Mouse (Mus musculus) CH12.LX (cell line): Measurements from ENCODE around the gene Hoxd11. TPM values are rescaled to one million over a fixed set of nuclear protein-coding genes. Genes with fewer than 3 reads are reported as not detected.

Experiments
- DNase-seq: peaks from one replicate; pipeline ENCODE4 v3.0.0-alpha.2; 2013; ENCODE audit errors: extremely low read depth
- H3K27ac ChIP-seq: 2 replicates; pipeline ENCODE4 v1.5.1; 2012; ENCODE audit warnings: low read depth, mild to moderate bottlenecking, control low read depth, moderate library complexity; ENCODE audit not compliant: insufficient read depth
- H3K27me3 ChIP-seq: replicated peaks from 2 replicates; pipeline ENCODE3; 2012; ENCODE audit warnings: inconsistent platforms
- H3K36me3 ChIP-seq, 2 experiments: replicated peaks in 1 of 2; 2 replicates each; pipeline versions ENCODE3 to v1.6.1; 2012; ENCODE audit warnings: inconsistent platforms in 1 of 2, low read length in 1 of 2, mild to moderate bottlenecking in 1 of 2, mixed read lengths in 1 of 2, moderate library complexity in 1 of 2; ENCODE audit not compliant: control insufficient read depth in 1 of 2, insufficient read depth in 1 of 2
- H3K4me1 ChIP-seq, 2 experiments: 2 replicates each; pipeline ENCODE4 v1.6.1; 2012; ENCODE audit warnings: inconsistent platforms in 1 of 2, moderate library complexity in 1 of 2; ENCODE audit not compliant: insufficient read depth in 2 of 2, control insufficient read depth in 1 of 2
- H3K4me2 ChIP-seq: 2 replicates; pipeline ENCODE4 v1.6.1; 2012; ENCODE audit warnings: low read depth, mild to moderate bottlenecking, control low read depth; ENCODE audit not compliant: poor library complexity, insufficient read depth, severe bottlenecking
- H3K4me3 ChIP-seq, 3 experiments: fragments of 150-350 bp in 1 of 3; sonication (generic) in 1 of 3; replicated peaks in 1 of 3; 2 replicates each; pipeline versions ENCODE3 to v1.5.1; 2011 to 2012; ENCODE audit warnings: low read depth in 2 of 3, low read length in 2 of 3, mild to moderate bottlenecking in 2 of 3, moderate library complexity in 2 of 3, control low read depth in 1 of 3, improper control_type of control experiment in 1 of 3, inconsistent platforms in 1 of 3, mixed read lengths in 1 of 3; ENCODE audit not compliant: poor library complexity in 1 of 3
- H3K79me2 ChIP-seq: replicated peaks from 2 replicates; pipeline ENCODE4 v1.6.1; 2012; ENCODE audit warnings: mild to moderate bottlenecking, moderate library complexity; ENCODE audit not compliant: control insufficient read depth, poor library complexity, insufficient read depth, severe bottlenecking; ENCODE audit errors: extremely low read depth
- H3K9ac ChIP-seq: 2 replicates; pipeline ENCODE4 v1.6.1; 2012; ENCODE audit warnings: low read depth, mild to moderate bottlenecking, control low read depth, moderate library complexity; ENCODE audit not compliant: insufficient read depth
- H3K9me3 ChIP-seq: replicated peaks from 2 replicates; pipeline ENCODE3; 2012; ENCODE audit warnings: low read length, inconsistent platforms, mixed read lengths
- CHD1 ChIP-seq: IDR thresholded peaks from 2 replicates; pipeline ENCODE4 v1.6.1; 2012; ENCODE audit warnings: low read depth, low read length, improper control_type of control experiment, inconsistent platforms
- E2F4 ChIP-seq: IDR thresholded peaks from 2 replicates; pipeline ENCODE4 v1.6.1; 2011; ENCODE audit warnings: low read depth, low read length, improper control_type of control experiment; ENCODE audit not compliant: insufficient replicate concordance
- ELF1 ChIP-seq: IDR thresholded peaks from 2 replicates; pipeline ENCODE4 v1.6.1; 2014; ENCODE audit warnings: low read depth, mild to moderate bottlenecking, inconsistent platforms, low read length, improper control_type of control experiment
- JUND ChIP-seq: conservative IDR thresholded peaks from 2 replicates; pipeline ENCODE4 v1.6.1; 2011; ENCODE audit warnings: low read depth, low read length, improper control_type of control experiment
- MAFK ChIP-seq: IDR thresholded peaks from 2 replicates; pipeline ENCODE4 v1.6.1; 2011; ENCODE audit warnings: low read length, improper control_type of control experiment; ENCODE audit not compliant: insufficient replicate concordance
- MAX ChIP-seq: IDR thresholded peaks from 2 replicates; pipeline ENCODE4 v1.6.1; 2011; ENCODE audit warnings: low read length, improper control_type of control experiment
- MEF2A ChIP-seq: IDR thresholded peaks from 2 replicates; pipeline ENCODE4 v1.6.1; 2014; ENCODE audit warnings: low read depth, mild to moderate bottlenecking, inconsistent platforms, low read length, improper control_type of control experiment, borderline replicate concordance
- MXI1 ChIP-seq: IDR thresholded peaks from 2 replicates; pipeline ENCODE4 v1.6.1; 2011; ENCODE audit warnings: mild to moderate bottlenecking, low read depth, low read length, improper control_type of control experiment
- NELFE ChIP-seq: IDR thresholded peaks from 2 replicates; pipeline ENCODE4 v1.6.1; 2011; ENCODE audit warnings: low read depth, low read length, improper control_type of control experiment
- NRF1 ChIP-seq: IDR thresholded peaks from 2 replicates; pipeline ENCODE4 v1.6.1; 2014; ENCODE audit warnings: low read depth, mild to moderate bottlenecking, inconsistent platforms, low read length, improper control_type of control experiment, moderate library complexity
- TCF12 ChIP-seq: IDR thresholded peaks from 2 replicates; pipeline ENCODE4 v1.6.1; 2014; ENCODE audit warnings: low read depth, mild to moderate bottlenecking, inconsistent platforms, low read length, improper control_type of control experiment
- UBTF ChIP-seq: IDR thresholded peaks from 2 replicates; pipeline ENCODE4 v1.6.1; 2012; ENCODE audit warnings: low read depth, mild to moderate bottlenecking, inconsistent platforms, low read length, improper control_type of control experiment, moderate library complexity
- USF2 ChIP-seq: conservative IDR thresholded peaks from 2 replicates; pipeline ENCODE4 v1.6.1; 2011; ENCODE audit warnings: low read depth, low read length, improper control_type of control experiment
- ZC3H11A ChIP-seq: IDR thresholded peaks from 2 replicates; pipeline ENCODE4 v1.6.1; 2012; ENCODE audit warnings: low read depth, mild to moderate bottlenecking, inconsistent platforms, low read length, improper control_type of control experiment
- dilution Hi-C: fragments of 300-500 bp; cut with MboI; formaldehyde crosslinking; loops from 2 replicates; pipeline ENCODE4 v1.14.3; 2020; ENCODE audit warnings: low sequenced_read_pairs; ENCODE audit not compliant: extremely low pct_unique_long_range_greater_than_20kb, extremely low pct_ligation_motif_present
- in situ Hi-C: fragments of 300-500 bp; cut with MboI; formaldehyde crosslinking; loops from 3 replicates; pipeline ENCODE4 v1.14.3; 2019; ENCODE audit warnings: low sequenced_read_pairs, low pct_ligation_motif_present, low pct_unique_long_range_greater_than_20kb, mixed read lengths
- polyA plus RNA-seq: library from polyadenylated mRNA; unstranded; fragments of >175 nt; gene quantifications from 2 replicates; pipeline ENCODE4 v1.2.1, GENCODE M21; 2012; ENCODE audit warnings: low read depth; ENCODE audit not compliant: insufficient read length
- total RNA-seq, 2 experiments: library from RNA; depleted of rRNA; stranded (reverse); fragments of 300-350 nt in 1 of 2; fragments of >200 nt in 1 of 2; gene quantifications; 2 replicates each; pipeline ENCODE4 v1.2.3; 2012 to 2014

Hoxd11 gene
- total and polyA plus RNA-seq, 3 experiments = not detected

DNA sequence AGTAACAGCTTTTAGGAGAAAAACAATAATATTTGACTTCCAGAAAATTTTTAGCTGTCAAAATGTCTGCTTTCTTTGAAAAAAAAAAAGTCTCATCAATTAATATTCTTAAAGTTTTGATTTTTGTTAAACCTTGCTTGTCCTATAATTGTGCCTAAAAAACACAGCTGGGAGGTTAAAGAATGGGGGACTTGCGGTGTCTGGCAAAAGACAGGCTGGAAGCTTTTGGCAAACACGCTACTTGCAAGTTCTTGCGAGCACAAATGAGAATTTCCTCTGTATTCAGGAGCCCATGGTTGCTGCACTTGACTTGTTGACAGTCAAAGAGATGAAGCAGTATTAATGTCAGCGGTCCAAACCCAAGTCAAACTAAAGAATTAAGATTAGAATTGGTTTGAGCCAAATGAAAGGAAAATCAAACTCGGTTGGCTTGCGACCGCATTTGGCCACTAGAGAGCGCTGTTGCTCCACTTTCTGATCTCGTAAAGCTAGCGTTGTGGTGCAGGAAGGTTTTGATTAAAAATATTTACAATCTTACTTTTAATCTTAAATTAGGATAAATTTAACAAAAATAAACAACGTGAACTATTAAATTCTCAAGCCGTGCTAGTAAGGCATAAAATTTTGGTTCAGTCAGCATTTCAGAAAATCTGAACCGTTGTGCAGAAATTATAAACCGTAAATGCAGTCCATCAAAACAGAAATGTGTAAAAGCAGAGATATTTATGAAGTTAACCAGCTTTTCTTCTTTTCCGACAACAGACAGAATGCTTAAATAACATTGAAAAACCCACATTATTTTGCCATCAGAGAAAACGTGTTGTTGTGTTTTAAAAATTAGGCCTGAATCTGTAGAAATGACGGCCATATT is 22.8 kb downstream of the Hoxd11 start (continued):
- TF ChIP-seq NRF1 = no peak
- TF ChIP-seq, all 38 proteins: peak for 5

DNA sequence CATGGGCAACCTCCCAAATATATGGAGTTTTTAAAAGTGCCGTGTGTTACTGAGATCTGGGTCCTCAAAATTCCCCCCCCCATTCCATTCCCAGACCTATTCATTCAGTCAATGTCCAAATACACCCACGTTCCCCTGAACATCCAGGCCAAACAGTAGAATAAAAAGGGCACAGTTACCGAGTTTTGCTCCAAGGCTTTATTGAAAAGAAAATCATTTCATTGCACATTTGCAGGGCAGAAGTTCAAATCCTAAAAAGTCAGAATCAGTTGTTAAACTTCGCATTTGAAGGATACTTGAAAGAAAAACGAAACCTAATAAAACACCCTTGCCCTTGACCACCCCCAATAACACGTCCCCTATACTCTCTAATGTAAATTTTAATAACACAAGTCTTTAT is 23.5 kb downstream of the Hoxd11 start:
- Histone ChIP-seq H3K36me3 (no peaks in the 10 kb centered on the region), H3K9ac (no peak overlapping the region), H3K4me3 (no peak overlapping the region), H3K4me2 (no peak overlapping the region), H3K27ac (no peak overlapping the region), H3K9me3 (peaks cover 10% of the 10 kb centered on the region), H3K79me2 (no peaks in the 10 kb centered on the region), H3K27me3 (peaks cover 6% of the 10 kb centered on the region), H3K4me1 (no peaks in the 10 kb centered on the region)
- no peak for DNase-seq
- in situ Hi-C loops (loop anchor here (25.0 kb wide), 1 partner anchor 884 kb away; no protein-coding TSS in a partner anchor), dilution Hi-C loops (no loop called here)
- TF ChIP-seq ELF1 (no peak), MEF2A (no peak), MXI1 (no peak), UBTF (no peak), CHD1 (no peak), NELFE (no peak), MAX (no peak), JUND (no peak), ZC3H11A (no peak), TCF12 (no peak)

DNA sequence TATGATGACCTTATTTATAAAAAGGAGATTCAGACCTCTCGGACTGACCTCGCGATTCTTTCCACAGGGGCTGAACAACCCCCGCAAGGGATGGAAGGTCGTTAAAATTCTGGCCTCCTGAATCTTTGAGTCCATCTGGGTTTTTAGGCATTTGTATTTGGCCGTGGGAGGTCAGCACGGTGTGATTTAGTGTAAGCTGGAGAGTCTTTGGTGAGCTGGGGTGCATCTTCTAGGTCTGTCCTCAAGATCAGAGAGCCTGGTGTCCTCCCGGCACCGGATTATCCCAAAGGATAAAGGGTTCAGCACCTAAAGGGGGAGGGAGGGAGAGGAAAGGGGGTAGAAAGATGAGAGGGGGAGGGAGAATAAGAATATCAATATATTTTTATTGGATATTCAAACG is 24.0 kb downstream of the Hoxd11 start:
- DNase-seq = no peak
- TF ChIP-seq TCF12 (no peak), MAX (no peak), MAFK (no peak), USF2 (no peak), E2F4 (no peak)
- H3K27me3 ChIP-seq = peaks cover 6% of the 10 kb centered on the region
- peaks cover 5% of the 10 kb centered on the region for H3K9me3 ChIP-seq
- dilution Hi-C loops = no loop called here
- no peaks in the 10 kb centered on the region for H3K79me2 ChIP-seq
- in situ Hi-C loops = loop anchor here (25.0 kb wide), 1 partner anchor 884 kb away; no protein-coding TSS in a partner anchor
- no peaks in the 10 kb centered on the region for H3K36me3 ChIP-seq
- no peak overlapping the region for H3K4me2 ChIP-seq
- H3K27ac ChIP-seq = no peak overlapping the region
- no peaks in the 10 kb centered on the region for H3K4me1 ChIP-seq
- H3K4me3 ChIP-seq = no peak overlapping the region
- no peak overlapping the region for H3K9ac ChIP-seq
